Mouse (Mus musculus): ENCODE data around the gene Lrrc36. TPM values are rescaled to one million over a fixed set of nuclear protein-coding genes. Genes with fewer than 3 reads are reported as not detected.

Lrrc36 gene
- polyA plus RNA-seq, 1 experiment from 2014 or later: 0.55 TPM

GRCm38 (mm10) chr8:105495350-105496302, 82.3 kb downstream of the Lrrc36 start:
- H3K9me3 ChIP-seq: no peaks in the 10 kb centered on the region
- H3K27me3 ChIP-seq: no peaks in the 10 kb centered on the region
- 28% methylated on average over 17 of the region's 17 CpGs for WGBS
- ATAC-seq (ENCODE audit: low FRiP score, low read depth): 0 out of 2 replicates have a peak, but pooled peaks have one; percentile 5
- peaks cover 28% of the 10 kb centered on the region for H3K4me1 ChIP-seq
- peak overlapping the region; percentile 82 for H3K4me2 ChIP-seq (replicated peaks)
- H3K9ac ChIP-seq: peak overlapping the region; percentile 92
- H3K4me3 ChIP-seq: peak overlapping the region; percentile 84
- no peaks in the 10 kb centered on the region for H3K36me3 ChIP-seq
- H3K27ac ChIP-seq: peak overlapping the region; percentile 77; the same call in 1 of the 2 replicates

- Histone ChIP-seq H3K36me3 (no peaks in the 10 kb centered on the region), H3K4me2 (replicated peaks) (peak within 1 kb of the TSS; percentile 82), H3K9ac (peak within 1 kb of the TSS; percentile 92), H3K4me3 (peak within 1 kb of the TSS; percentile 84), H3K9me3 (no peaks in the 10 kb centered on the region), H3K27me3 (no peaks in the 10 kb centered on the region), H3K4me1 (peaks cover 28% of the 10 kb centered on the region), H3K27ac (peak within 1 kb of the TSS; percentile 77)
- peak; percentile 86 for ATAC-seq (ENCODE audit: low FRiP score, low read depth)
- WGBS: under 1% methylated on average over 51 of the region's 68 CpGs
Measured at GRCm38 (mm10) chr8:105496439-105497180, 83.2 kb downstream of the Lrrc36 start, which contains the start of gene Zdhhc1. TSS of gene Zdhhc1 (minus strand) at chr8:105496902.

- Histone ChIP-seq H3K9me3 (no peaks in the 10 kb centered on the region), H3K4me2 (replicated peaks) (no peak overlapping the region), H3K4me3 (no peak overlapping the region), H3K27ac (no peak overlapping the region), H3K27me3 (no peaks in the 10 kb centered on the region), H3K9ac (no peak overlapping the region), H3K4me1 (peaks cover 16% of the 10 kb centered on the region), H3K36me3 (no peaks in the 10 kb centered on the region)
- WGBS: 70% methylated on average over 12 of the region's 12 CpGs
- no peak for ATAC-seq (ENCODE audit: low FRiP score, low read depth)
Measured at GRCm38 (mm10) chr8:105499787-105500186, 86.4 kb downstream of the Lrrc36 start.

GRCm38 (mm10) chr8:105504617-105505016, 91.2 kb downstream of the Lrrc36 start:
- H3K36me3 ChIP-seq: no peaks in the 10 kb centered on the region
- no peak for ATAC-seq (ENCODE audit: low FRiP score, low read depth)
- H3K9ac ChIP-seq: no peak overlapping the region
- H3K9me3 ChIP-seq: no peaks in the 10 kb centered on the region
- no peak overlapping the region for H3K4me3 ChIP-seq
- WGBS: 94% methylated on average over 3 of the region's 3 CpGs
- H3K27ac ChIP-seq: no peak overlapping the region
- H3K4me2 ChIP-seq (replicated peaks): no peak overlapping the region
- peaks cover 23% of the 10 kb centered on the region for H3K4me1 ChIP-seq
- no peaks in the 10 kb centered on the region for H3K27me3 ChIP-seq

GRCm38 (mm10) chr8:105506977-105507376, 93.6 kb downstream of the Lrrc36 start:
- no peaks in the 10 kb centered on the region for H3K9me3 ChIP-seq
- no peaks in the 10 kb centered on the region for H3K36me3 ChIP-seq
- H3K9ac ChIP-seq: no peak overlapping the region
- 0 out of 2 replicates have a peak overlapping the region, but pooled peaks have one; percentile 55 for H3K27ac ChIP-seq
- peaks cover 37% of the 10 kb centered on the region for H3K4me1 ChIP-seq
- no peak overlapping the region for H3K4me3 ChIP-seq
- H3K4me2 ChIP-seq (replicated peaks): no peak overlapping the region
- no peaks in the 10 kb centered on the region for H3K27me3 ChIP-seq
- 66% methylated on average over 6 of the region's 6 CpGs for WGBS
- no peak for ATAC-seq (ENCODE audit: low FRiP score, low read depth)

- H3K4me1 ChIP-seq: peaks cover 38% of the 10 kb centered on the region
- peak overlapping the region; percentile 8; the same call in 1 of the 2 replicates for H3K9ac ChIP-seq
- H3K27ac ChIP-seq: peak overlapping the region; percentile 77; the same call in 1 of the 2 replicates
- H3K4me2 ChIP-seq (replicated peaks): peak overlapping the region; percentile 33
- WGBS: 17% methylated on average over 1 of the region's 2 CpGs
- H3K4me3 ChIP-seq: no peak overlapping the region
- no peaks in the 10 kb centered on the region for H3K36me3 ChIP-seq
- peak; percentile 73; the same call in 1 of the 2 replicates for ATAC-seq (ENCODE audit: low FRiP score, low read depth)
- no peaks in the 10 kb centered on the region for H3K9me3 ChIP-seq
- no peaks in the 10 kb centered on the region for H3K27me3 ChIP-seq
Measured at GRCm38 (mm10) chr8:105508758-105509157, 95.4 kb downstream of the Lrrc36 start.

GRCm38 (mm10) chr8:105509997-105510735, 96.8 kb downstream of the Lrrc36 start:
- Histone ChIP-seq H3K9me3 (no peaks in the 10 kb centered on the region), H3K27ac (peak overlapping the region; percentile 77; the same call in 1 of the 2 replicates), H3K27me3 (no peaks in the 10 kb centered on the region), H3K4me1 (peaks cover 48% of the 10 kb centered on the region), H3K4me2 (replicated peaks) (peak overlapping the region; percentile 28), H3K36me3 (no peaks in the 10 kb centered on the region), H3K4me3 (no peak overlapping the region), H3K9ac (no peak overlapping the region)
- 16% methylated on average over 12 of the region's 12 CpGs for WGBS
- ATAC-seq (ENCODE audit: low FRiP score, low read depth): no peak

Other genes starting within 250 kb of the Lrrc36 start
- 97.1 and 101 TPM in 2 replicates for gene Cbfb, start 242.9 kb upstream of the Lrrc36 start, polyA plus RNA-seq (2015; fragmentation: Nextera tagmentation; extraction: Ambion mirVana)
- gene D230025D16Rik, start 188.4 kb upstream of the Lrrc36 start, polyA plus RNA-seq (2015; fragmentation: Nextera tagmentation; extraction: Ambion mirVana): 27.3 and 27.6 TPM in 2 replicates
- gene B3gnt9, start 158.4 kb upstream of the Lrrc36 start, polyA plus RNA-seq (2015; fragmentation: Nextera tagmentation; extraction: Ambion mirVana): 24.7 and 25.4 TPM in 2 replicates
- 20.1 and 23.2 TPM in 2 replicates for gene Tradd, start 149.0 kb upstream of the Lrrc36 start, polyA plus RNA-seq (2015; fragmentation: Nextera tagmentation; extraction: Ambion mirVana)
- 2.6 and 2.8 TPM in 2 replicates for gene Fbxl8, start 148.9 kb upstream of the Lrrc36 start, polyA plus RNA-seq (2015; fragmentation: Nextera tagmentation; extraction: Ambion mirVana)
- 0.11 and 0.19 TPM in 2 replicates for gene Hsf4, start 143.8 kb upstream of the Lrrc36 start, polyA plus RNA-seq (2015; fragmentation: Nextera tagmentation; extraction: Ambion mirVana)
- gene Nol3, start 137.4 kb upstream of the Lrrc36 start, polyA plus RNA-seq (2015; fragmentation: Nextera tagmentation; extraction: Ambion mirVana): 2.7 and 3.1 TPM in 2 replicates
- 16.3 TPM in 2 replicates for gene 4931428F04Rik, start 123.7 kb upstream of the Lrrc36 start, polyA plus RNA-seq (2015; fragmentation: Nextera tagmentation; extraction: Ambion mirVana)
- gene Exoc3l, start 117.5 kb upstream of the Lrrc36 start, polyA plus RNA-seq (2015; fragmentation: Nextera tagmentation; extraction: Ambion mirVana): 8.3 and 9.1 TPM in 2 replicates
- 73.6 and 75.4 TPM in 2 replicates for gene E2f4, start 115.9 kb upstream of the Lrrc36 start, polyA plus RNA-seq (2015; fragmentation: Nextera tagmentation; extraction: Ambion mirVana)
- 3.9 and 5.1 TPM in 2 replicates for gene Elmo3, start 108.0 kb upstream of the Lrrc36 start, polyA plus RNA-seq (2015; fragmentation: Nextera tagmentation; extraction: Ambion mirVana)
- 1.8 and 2.7 TPM in 2 replicates for gene Lrrc29, start 87.3 kb upstream of the Lrrc36 start, polyA plus RNA-seq (2015; fragmentation: Nextera tagmentation; extraction: Ambion mirVana)
- gene Tmem208, start 87.2 kb upstream of the Lrrc36 start, polyA plus RNA-seq (2015; fragmentation: Nextera tagmentation; extraction: Ambion mirVana): 119 and 122 TPM in 2 replicates
- gene Fhod1, start 65.6 kb upstream of the Lrrc36 start, polyA plus RNA-seq (2015; fragmentation: Nextera tagmentation; extraction: Ambion mirVana): 2.1 and 2.3 TPM in 2 replicates
- gene Slc9a5, start 64.7 kb upstream of the Lrrc36 start, polyA plus RNA-seq (2015; fragmentation: Nextera tagmentation; extraction: Ambion mirVana): 6.0 and 6.4 TPM in 2 replicates
- 0.73 and 1.2 TPM in 2 replicates for gene Plekhg4, start 40.3 kb upstream of the Lrrc36 start, polyA plus RNA-seq (2015; fragmentation: Nextera tagmentation; extraction: Ambion mirVana)
- not detected in 2 replicates for gene Kctd19, start 69 bp upstream of the Lrrc36 start, polyA plus RNA-seq (2015; fragmentation: Nextera tagmentation; extraction: Ambion mirVana)
- 65.4 and 71.1 TPM in 2 replicates for gene Tppp3, start 58.0 kb downstream of the Lrrc36 start, polyA plus RNA-seq (2015; fragmentation: Nextera tagmentation; extraction: Ambion mirVana)
- 42.5 and 45.3 TPM in 2 replicates for gene Zdhhc1, start 83.3 kb downstream of the Lrrc36 start, polyA plus RNA-seq (2015; fragmentation: Nextera tagmentation; extraction: Ambion mirVana)
- gene Hsd11b2, start 105.2 kb downstream of the Lrrc36 start, polyA plus RNA-seq (2015; fragmentation: Nextera tagmentation; extraction: Ambion mirVana): 5.9 and 7.6 TPM in 2 replicates
- gene Atp6v0d1, start 152.5 kb downstream of the Lrrc36 start, polyA plus RNA-seq (2015; fragmentation: Nextera tagmentation; extraction: Ambion mirVana): 82.5 and 83.5 TPM in 2 replicates
- gene Ripor1, start 191.7 kb downstream of the Lrrc36 start, polyA plus RNA-seq (2015; fragmentation: Nextera tagmentation; extraction: Ambion mirVana): 20.1 and 20.2 TPM in 2 replicates
- gene Ctcf, start 223.0 kb downstream of the Lrrc36 start, polyA plus RNA-seq (2015; fragmentation: Nextera tagmentation; extraction: Ambion mirVana): 140 and 142 TPM in 2 replicates
- gene Agrp, start 223.8 kb downstream of the Lrrc36 start, polyA plus RNA-seq (2015; fragmentation: Nextera tagmentation; extraction: Ambion mirVana): 1.9 and 2.0 TPM in 2 replicates